Mouse (Mus musculus) embryo, embryonic 9.5 days (tissue): ENCODE data around the gene Tedc2.

Experiments used
- DNase-seq: peaks from one replicate; pipeline ENCODE4 v3.0.0-alpha.2; 2017; ENCODE audit errors: extremely low spot score

The Tedc2 gene

DNA sequence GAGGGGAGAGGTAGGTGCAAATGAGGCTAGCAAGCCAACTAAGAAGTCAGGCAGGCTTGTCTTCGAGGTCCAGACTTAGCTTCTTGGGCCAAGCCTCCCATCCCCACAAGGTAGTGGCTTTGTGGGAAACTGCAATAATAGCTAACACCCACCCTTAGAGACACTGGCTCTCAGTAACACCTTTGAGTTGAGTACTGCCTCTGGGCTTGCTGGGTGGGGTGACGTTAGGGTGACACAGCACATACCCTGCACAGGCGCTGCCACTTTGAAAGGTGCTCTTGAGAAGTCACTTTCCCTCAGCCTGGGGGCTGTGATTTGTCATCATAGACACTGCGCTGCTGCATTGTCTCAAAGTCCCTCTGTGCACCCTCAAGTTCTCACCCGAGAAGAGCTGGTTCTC lies 26.9 kb downstream of the Tedc2 start:
- no peak for DNase-seq

DNA sequence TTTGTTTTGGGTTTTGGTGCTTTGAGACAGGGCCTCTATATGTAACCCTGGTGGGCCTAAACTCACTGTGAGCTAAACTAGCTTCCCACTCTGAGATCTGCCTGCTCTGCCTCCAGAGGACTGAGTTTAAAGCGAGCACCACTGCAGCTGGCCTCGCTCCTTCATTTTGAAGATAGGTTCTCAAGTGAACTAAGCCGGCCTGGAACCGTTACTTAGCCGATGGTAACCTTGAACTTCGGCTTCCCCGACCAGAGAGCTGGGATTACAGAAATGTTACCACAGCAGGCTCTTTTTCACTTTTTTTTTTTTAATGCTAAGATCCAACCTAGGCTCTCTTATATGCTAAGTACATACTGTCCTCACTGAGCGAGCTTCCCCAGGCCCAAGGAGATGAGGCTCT lies 27.4 kb downstream of the Tedc2 start:
- DNase-seq: no peak

- no peak for DNase-seq
These were observed 27.8 kb downstream of the Tedc2 start for GRCm38 (mm10) chr17:24192848-24193247.

DNA sequence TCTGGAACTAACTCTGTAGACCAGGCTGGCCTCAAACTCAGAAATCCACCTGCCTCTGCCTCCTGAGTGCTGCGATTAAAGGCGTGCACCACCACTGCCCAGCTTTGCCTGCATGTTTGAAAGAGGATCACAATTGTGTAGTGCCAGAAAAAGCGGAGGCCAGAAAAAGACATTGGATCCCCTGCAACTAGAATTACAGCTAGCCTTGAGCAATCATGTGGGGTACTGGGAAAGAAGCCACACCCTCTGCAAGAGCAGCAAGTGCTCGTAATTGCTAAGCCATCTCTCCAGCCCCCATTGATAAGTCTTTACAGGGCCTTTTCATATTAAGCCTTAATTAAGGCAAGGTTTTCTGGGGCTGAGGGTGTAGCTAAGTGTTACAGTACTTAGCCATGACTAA lies 29.2 kb downstream of the Tedc2 start:
- no peak for DNase-seq

GRCm38 (mm10) chr17:24190934-24191333 lies 29.7 kb downstream of the Tedc2 start:
- no peak for DNase-seq

DNA sequence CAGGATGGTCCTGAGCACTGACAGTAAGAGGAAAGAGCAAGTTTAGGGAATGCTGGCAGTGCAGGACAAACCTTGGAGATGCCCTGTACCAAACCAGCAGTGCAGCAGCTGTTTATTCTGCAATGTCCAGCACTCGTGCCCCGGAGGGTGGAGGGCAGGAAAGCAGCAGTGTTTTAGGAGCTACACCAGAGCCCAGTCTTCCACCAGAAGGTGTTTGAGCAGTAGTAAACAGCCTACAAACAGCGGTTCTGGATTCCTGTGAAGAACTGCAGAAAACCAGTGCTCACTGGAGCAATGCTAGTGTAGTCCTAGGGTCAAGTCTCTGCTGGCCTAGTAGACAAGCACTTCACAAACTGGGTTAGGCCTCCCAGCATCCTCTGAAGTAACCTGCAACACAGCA lies 46.4 kb downstream of the Tedc2 start:
- DNase-seq: no peak

- DNase-seq: peak; percentile 67
These were observed 47.2 kb downstream of the Tedc2 start for GRCm38 (mm10) chr17:24173423-24173822.

DNA sequence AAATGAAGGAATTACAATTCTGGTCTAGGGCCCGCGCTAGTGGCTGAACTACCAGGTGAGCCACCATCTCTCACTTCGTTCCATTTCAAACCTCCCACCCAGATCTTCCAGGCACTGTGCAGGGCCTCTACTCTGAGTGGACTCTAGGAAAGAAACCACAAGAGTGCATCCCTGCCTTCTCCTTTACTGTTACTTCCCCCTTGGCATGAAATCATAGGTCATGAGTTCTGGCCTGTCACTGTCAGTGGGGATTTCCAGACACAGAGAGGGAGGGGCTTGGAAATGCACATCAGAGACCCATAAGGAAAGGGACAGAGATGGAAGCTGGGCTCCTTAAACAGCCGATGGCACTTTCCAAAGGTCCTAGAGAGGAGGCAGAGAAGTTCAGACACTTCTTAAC lies 48.9 kb downstream of the Tedc2 start:
- no peak for DNase-seq

DNA sequence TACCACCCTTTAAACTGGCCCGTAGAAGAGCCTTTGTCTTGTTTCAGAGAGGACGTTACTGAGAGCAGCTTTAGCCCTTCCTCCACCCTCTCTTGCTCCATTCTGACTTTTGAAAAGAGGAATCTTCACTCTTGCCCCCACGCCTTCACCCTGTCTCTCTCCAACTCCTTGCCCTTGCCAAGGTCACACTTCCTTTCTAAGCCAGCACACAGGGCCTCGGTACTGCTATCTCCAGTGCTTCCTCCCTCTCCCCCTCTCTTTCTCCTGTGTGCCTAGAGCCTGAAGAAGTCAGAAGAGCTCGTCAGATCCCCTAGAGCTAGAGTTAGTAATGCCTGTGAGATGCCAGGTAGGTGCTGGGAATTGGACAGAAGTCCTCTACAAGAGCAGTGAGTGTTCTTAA lies 49.9 kb downstream of the Tedc2 start:
- DNase-seq: no peak

GRCm38 (mm10) chr17:24170125-24170524 lies 50.5 kb downstream of the Tedc2 start:
- no peak for DNase-seq

DNA sequence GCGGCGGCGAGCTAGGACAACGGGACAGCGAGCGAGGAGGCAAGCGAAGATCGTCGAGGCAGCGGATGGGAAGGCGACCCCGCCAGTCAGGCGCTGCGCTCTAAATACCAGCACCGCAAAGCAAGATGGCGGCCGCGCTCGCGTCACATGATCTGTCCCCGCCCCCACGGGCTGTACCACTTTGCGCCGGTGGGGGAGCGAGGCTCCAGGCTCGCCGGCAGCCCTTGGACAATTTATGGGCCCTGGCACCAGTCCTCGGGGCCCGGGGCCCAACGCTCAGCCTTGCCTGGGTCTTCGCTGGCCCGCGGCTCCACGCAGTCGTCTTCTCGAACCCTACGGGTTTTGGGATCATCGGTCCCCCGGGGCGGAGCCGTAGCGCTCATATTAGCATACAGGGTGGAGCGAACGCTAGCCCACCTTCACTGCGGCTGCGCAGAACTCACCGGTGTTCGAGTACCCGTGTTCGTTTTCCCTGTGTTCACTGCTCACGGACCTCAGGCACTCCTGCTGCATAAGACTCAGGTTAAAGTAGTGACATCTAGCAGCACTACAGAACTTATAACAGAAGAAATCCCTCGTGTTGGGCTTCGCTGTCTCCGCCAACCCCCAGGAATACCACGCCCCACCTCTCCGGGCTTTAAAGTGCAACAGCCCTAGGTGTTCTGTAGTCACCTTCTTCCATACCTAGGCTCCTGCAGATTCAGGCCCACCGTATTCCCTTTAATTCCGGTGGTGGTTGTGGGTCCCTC lies 51.2 kb downstream of the Tedc2 start, which contains the start of gene Atp6v0c:
Gene Atp6v0c, minus strand, starts transcription at position 386 of the 749 bp plus-strand sequence.
- DNase-seq: peak; percentile 94

GRCm38 (mm10) chr17:24168590-24169277 lies 51.9 kb downstream of the Tedc2 start:
- DNase-seq: peak; percentile 72

- DNase-seq: no peak
These were observed 52.7 kb downstream of the Tedc2 start for GRCm38 (mm10) chr17:24167891-24168505.

- DNase-seq: no peak
These were observed 53.5 kb downstream of the Tedc2 start for GRCm38 (mm10) chr17:24167120-24167519.
